Mouse (Mus musculus) thymus, adult 2 months (tissue): ENCODE data around the gene Arrdc5. TPM values are rescaled to one million over a fixed set of nuclear protein-coding genes. Genes with fewer than 3 reads are reported as not detected.

Source experiments
- DNase-seq: peaks from one replicate; pipeline ENCODE4 v3.0.0; 2021
- H3K27ac ChIP-seq: fragments of 200-500 bp; 2 replicates; pipeline ENCODE4 v1.5.1; 2012; ENCODE audit warnings: low read length, control low read depth; ENCODE audit not compliant: control insufficient read depth, insufficient read depth
- H3K27me3 ChIP-seq: fragments of 200-500 bp; 2 replicates; pipeline ENCODE4 v1.6.1; 2012; ENCODE audit warnings: mild to moderate bottlenecking, low read length, moderate library complexity, mixed read lengths; ENCODE audit not compliant: control insufficient read depth, insufficient read depth
- H3K36me3 ChIP-seq: fragments of 200-500 bp; 2 replicates; pipeline ENCODE4 v1.6.1; 2012; ENCODE audit warnings: mild to moderate bottlenecking, low read length, moderate library complexity; ENCODE audit not compliant: control insufficient read depth, insufficient read depth
- H3K4me1 ChIP-seq: fragments of 200-500 bp; replicated peaks from 2 replicates; pipeline ENCODE4 v1.6.1; 2012; ENCODE audit warnings: low read length; ENCODE audit not compliant: control insufficient read depth, insufficient read depth
- H3K4me3 ChIP-seq: fragments of 200-500 bp; 2 replicates; pipeline ENCODE4 v1.5.1; 2012; ENCODE audit warnings: mild to moderate bottlenecking, low read length, control low read depth, moderate library complexity; ENCODE audit not compliant: control insufficient read depth, insufficient read depth
- CTCF ChIP-seq: fragments of 200-500 bp; IDR thresholded peaks from 2 replicates; pipeline ENCODE4 v1.5.1; 2012; ENCODE audit warnings: mild to moderate bottlenecking, control low read depth, low read length, moderate library complexity, borderline replicate concordance; ENCODE audit not compliant: control insufficient read depth, poor library complexity, insufficient read depth; ENCODE audit errors: extremely low read depth
- POLR2A ChIP-seq: fragments of 200-500 bp; IDR thresholded peaks from 2 replicates; pipeline ENCODE4 v1.6.1; 2012; ENCODE audit warnings: mild to moderate bottlenecking, low read length, control low read depth, moderate library complexity; ENCODE audit not compliant: control insufficient read depth, poor library complexity, insufficient read depth; ENCODE audit errors: extremely low read depth
- WGBS: fragments of 180-500 bp; shearing (Covaris S2); methylation state at CpG from one replicate; pipeline ENCODE4 v1.1.7; 2018; 5-methylcytosine and 5-hydroxymethylcytosine counted together
- polyA plus RNA-seq: library from polyadenylated mRNA; depleted of rRNA; stranded (reverse); fragments of >200 nt; gene quantifications from 2 replicates; pipeline ENCODE4 v1.2.3, GENCODE M21; 2012

Arrdc5 gene
- polyA plus RNA-seq, 1 experiment: not detected

DNA sequence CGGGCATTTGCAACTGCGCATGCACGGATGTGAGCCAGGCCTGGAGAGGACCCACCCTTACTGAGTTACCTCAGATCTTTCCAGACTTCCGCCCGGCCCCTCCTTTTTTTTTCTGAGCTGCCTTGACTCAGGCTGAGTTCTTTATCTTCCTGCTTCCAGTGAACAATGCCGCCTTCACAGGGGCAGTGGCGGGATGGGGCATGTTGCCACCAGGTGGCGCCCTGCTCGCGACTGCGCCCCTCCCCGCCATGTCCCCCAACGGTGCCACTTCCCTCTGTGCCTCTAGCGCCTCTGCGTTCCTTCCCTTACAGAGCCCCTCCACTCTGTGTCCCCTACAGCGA lies 8.9 kb downstream of the Arrdc5 start:
- DNase-seq: peak; percentile 94
- H3K4me1 ChIP-seq: peaks cover 58% of the 10 kb centered on the region
- H3K27ac ChIP-seq: peak overlapping the region; percentile 98
- WGBS: under 1% methylated on average over 16 of the region's 16 CpGs
- peaks cover 1% of the 10 kb centered on the region; the same call in 1 of the 2 replicates for H3K36me3 ChIP-seq
- peak overlapping the region; percentile 27 for H3K4me3 ChIP-seq
- TF ChIP-seq CTCF: peak; percentile 97
- 0 out of 2 replicates have a peak, but pooled peaks have one; percentile 29 for TF ChIP-seq POLR2A
- H3K27me3 ChIP-seq: no peaks in the 10 kb centered on the region

DNA sequence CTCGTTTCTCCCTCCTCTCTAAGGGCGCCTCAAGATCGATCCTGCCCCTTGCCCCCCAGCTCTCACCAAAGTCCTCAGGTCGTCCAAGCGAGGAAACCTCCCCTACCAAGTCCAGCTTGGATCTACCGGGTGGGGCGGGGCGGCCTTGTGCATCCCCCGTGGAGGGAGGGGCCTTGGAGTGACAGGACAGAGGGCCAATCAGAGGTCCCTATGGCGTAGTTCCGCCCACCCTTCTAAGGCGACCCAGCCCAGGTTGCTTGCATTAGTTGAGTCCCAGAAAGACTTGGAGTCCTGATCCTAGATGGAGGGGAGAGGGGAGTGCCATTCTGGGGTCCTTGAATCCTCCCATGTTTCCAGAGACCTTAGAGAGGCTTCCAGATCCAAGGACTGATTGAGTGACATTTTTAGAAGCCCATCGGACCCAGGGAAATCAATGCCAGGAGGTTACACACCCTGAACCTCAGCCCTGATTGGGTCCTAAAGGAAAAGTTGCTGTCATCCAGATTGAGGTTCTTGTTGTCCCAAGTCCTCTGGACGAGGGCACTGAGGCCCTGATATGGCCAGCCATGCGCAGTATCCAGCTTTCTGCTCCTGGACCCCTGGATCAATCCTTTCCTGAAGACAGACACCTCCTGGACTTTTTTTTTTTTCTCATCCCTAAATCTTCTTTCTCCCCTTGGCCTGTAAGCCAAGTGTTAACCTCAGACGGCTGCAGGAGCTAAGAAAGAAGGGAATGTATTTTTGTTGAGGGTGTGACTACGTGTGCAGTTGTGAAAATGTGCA lies 9.5 kb downstream of the Arrdc5 start:
- Histone ChIP-seq H3K27me3 (no peaks in the 10 kb centered on the region), H3K4me1 (peaks cover 57% of the 10 kb centered on the region), H3K27ac (peak overlapping the region; percentile 78), H3K4me3 (peak overlapping the region; percentile 67), H3K36me3 (peaks cover 5% of the 10 kb centered on the region; the same call in 1 of the 2 replicates)
- 15% methylated on average over 17 of the region's 17 CpGs for WGBS
- DNase-seq: peak; percentile 95
- TF ChIP-seq POLR2A (0 out of 2 replicates have a peak, but pooled peaks have one; percentile 45), CTCF (no peak)

DNA sequence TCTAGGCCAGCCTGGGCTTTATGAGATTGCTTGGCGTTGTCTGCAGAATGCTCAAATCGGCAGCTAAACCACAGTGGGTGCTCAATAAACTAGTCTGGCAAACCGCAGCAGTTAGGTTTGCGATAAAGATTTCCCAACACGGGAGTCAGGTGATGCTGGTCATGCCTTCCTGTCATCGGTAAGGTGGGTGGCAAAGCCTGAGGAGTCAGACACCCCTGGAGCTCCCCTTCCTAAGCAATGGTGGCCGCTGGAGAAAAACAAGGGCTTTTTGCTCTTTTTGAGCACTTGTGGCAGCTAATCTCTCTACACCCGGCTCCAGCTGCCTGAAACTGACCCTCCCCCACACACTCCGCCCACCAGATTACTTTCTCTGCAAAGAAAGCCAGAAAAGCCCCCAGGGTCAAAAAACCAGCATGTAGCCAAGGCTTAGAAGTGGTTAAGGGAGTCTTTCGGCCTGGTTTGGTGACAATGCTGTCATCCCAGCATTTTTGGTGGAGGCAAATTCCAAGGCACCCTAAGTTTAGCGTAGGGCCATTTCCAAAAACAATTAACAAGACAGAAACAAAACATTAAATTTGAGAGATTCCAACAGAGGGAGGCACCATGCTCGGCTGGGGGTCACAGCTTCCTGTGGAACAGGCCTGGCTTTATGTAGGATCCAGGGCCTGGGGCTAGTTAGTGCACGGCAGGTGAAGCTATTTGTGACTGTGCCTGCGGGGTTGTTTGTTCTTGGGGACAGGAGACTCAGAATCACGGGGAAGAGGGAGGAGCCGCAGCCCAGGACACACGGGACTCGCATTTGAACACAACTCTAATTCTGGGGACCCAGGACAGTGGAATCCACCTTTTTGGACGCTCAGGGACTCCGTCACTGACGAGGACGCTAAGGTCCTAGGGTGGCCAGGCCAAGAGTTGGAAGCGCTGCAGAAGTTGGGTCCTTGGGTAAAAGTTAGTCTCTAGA lies 10.4 kb downstream of the Arrdc5 start:
- DNase-seq: peak; percentile 51
- TF ChIP-seq POLR2A (no peak), CTCF (no peak)
- H3K4me3 ChIP-seq: peak overlapping the region; percentile 67

DNA sequence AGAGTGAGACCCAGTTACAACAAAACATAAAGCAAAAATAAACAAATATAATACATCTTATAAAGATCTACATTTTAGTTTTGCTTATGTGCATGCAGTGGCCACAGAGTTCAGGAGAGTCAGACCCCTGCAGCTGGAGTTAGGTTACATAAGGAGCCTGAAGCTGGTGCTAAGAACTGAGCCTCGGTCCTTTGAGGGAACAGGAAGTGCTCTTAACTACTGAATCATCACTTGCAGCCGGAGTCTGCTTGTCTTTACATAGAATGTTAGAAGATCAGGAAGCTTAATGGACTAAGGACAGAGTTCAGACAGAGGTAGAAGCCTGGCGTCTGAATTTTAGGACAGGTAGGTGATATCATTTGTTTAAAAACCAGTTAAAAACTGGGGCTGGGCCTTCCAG lies 11.2 kb downstream of the Arrdc5 start:
- TF ChIP-seq POLR2A: no peak
- TF ChIP-seq CTCF: no peak
- Histone ChIP-seq H3K4me3 (no peak overlapping the region; the same call in 1 of the 2 replicates), H3K4me1 (peaks cover 49% of the 10 kb centered on the region), H3K27me3 (no peaks in the 10 kb centered on the region), H3K36me3 (peaks cover 5% of the 10 kb centered on the region; the same call in 1 of the 2 replicates), H3K27ac (peak overlapping the region; percentile 69)
- WGBS: 34% methylated on average over 3 of the region's 3 CpGs
- DNase-seq: no peak

More for the DNA sequence above, 10.4 kb downstream of the Arrdc5 start:
- H3K27ac ChIP-seq: peak overlapping the region; percentile 69
- peaks cover 57% of the 10 kb centered on the region for H3K4me1 ChIP-seq
- H3K36me3 ChIP-seq: peaks cover 5% of the 10 kb centered on the region; the same call in 1 of the 2 replicates
- H3K27me3 ChIP-seq: no peaks in the 10 kb centered on the region
- WGBS: 19% methylated on average over 23 of the region's 23 CpGs

DNA sequence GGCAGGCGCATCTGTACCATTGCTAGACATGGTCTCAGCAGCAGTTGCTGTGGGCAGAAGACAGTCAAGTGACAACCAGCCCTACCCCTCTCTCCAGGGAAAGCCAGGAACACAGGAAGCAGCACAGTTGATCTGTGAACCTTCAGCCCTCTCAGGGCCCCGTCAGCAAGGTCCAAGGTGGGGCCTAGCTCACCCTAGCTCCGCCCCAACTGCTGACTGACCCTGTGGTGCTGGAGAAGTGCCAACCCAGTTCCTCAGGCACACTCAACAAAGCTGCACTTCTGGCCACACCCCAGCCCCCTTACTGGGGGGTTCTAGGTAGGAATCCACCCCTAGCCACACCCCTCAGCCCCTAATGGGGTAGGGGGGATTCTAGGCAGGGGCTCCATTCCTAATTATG lies 12.3 kb downstream of the Arrdc5 start:
- Histone ChIP-seq H3K27ac (no peak overlapping the region), H3K4me1 (peaks cover 42% of the 10 kb centered on the region), H3K4me3 (no peak overlapping the region), H3K36me3 (peaks cover 5% of the 10 kb centered on the region; the same call in 1 of the 2 replicates), H3K27me3 (no peaks in the 10 kb centered on the region)
- WGBS: 89% methylated on average over 3 of the region's 3 CpGs
- DNase-seq: no peak
- no peak for TF ChIP-seq POLR2A
- no peak for TF ChIP-seq CTCF

DNA sequence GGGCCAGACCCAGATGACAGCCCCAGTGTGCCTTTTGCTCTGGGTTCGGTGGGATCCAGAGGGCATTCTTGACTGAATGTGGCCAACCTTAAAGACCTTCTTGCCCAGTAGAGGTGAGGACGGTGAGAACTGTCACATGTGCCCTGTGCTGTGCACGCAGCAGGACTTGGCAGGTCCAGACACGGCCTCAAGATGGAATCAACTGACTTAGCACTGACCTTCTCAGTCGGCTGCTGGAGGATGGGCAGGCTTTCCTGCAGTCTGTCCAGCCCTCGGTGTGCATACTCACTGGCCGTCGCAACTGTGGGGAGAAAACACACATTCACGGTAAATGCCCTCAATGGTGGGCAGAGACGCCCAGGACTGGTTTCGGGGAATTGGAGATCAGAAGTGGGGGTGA lies 14.1 kb downstream of the Arrdc5 start:
- WGBS: 96% methylated on average over 11 of the region's 11 CpGs
- Histone ChIP-seq H3K4me3 (no peak overlapping the region), H3K36me3 (peaks cover 5% of the 10 kb centered on the region; the same call in 1 of the 2 replicates), H3K27ac (no peak overlapping the region), H3K27me3 (no peaks in the 10 kb centered on the region), H3K4me1 (peaks cover 27% of the 10 kb centered on the region)
- TF ChIP-seq CTCF (no peak), POLR2A (no peak)
- no peak for DNase-seq
